Mouse (Mus musculus): Measurements from ENCODE around the gene Sectm1b. TPM values are rescaled to one million over a fixed set of nuclear protein-coding genes. Genes with fewer than 3 reads are reported as not detected.
"Not testable (repeated sequence)": the region's sequence is repeated elsewhere in the genome, so short reads cannot be mapped to it uniquely, and the experiment has no call there.

Sectm1b gene
- polyA plus RNA-seq, 1 experiment from 2014 or later: 0.72 TPM

DNA sequence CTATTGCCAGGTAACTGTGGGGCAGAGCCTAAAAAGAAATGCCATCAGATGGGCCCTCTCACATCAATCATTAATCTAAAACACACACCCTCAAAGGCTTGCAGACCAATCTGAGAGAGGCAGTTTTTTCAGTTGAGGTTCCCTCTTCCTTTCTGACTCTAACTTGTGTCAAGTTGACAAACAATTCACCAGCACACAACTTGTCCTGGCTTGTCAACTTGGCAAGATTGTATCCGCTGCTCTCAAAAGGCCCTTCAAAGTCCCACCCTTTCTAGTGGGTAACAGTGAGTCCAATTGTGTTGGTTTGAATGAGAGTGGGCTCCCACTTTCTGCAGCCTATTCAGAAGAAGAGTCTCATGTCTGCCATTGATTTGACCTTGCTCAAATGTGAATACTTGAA, 18.1 kb downstream of the Sectm1b start:
- 64% methylated on average over 1 of the region's 1 CpGs for WGBS
- H3K27ac ChIP-seq (replicated peaks; ENCODE audit: low read depth, low read length): no peak overlapping the region
- H3K9ac ChIP-seq (ENCODE audit: low read depth, low read length): no peak overlapping the region
- no peaks in the 10 kb centered on the region for H3K27me3 ChIP-seq (replicated peaks; ENCODE audit: control insufficient read depth, insufficient read depth, low read length)
- no peaks in the 10 kb centered on the region for H3K36me3 ChIP-seq (ENCODE audit: control insufficient read depth, insufficient read depth, low read length)
- H3K4me3 ChIP-seq (ENCODE audit: low read depth, low read length): no peak overlapping the region
- no peak overlapping the region for H3K4me2 ChIP-seq (ENCODE audit: low read depth, low read length)
- H3K4me1 ChIP-seq (ENCODE audit: control insufficient read depth, insufficient read depth, low read length): no peaks in the 10 kb centered on the region
- no peaks in the 10 kb centered on the region for H3K9me3 ChIP-seq (ENCODE audit: control insufficient read depth, low read length)
- DNase-seq (ENCODE audit: low spot score): no peak
- ATAC-seq (ENCODE audit: low read depth): no peak

DNA sequence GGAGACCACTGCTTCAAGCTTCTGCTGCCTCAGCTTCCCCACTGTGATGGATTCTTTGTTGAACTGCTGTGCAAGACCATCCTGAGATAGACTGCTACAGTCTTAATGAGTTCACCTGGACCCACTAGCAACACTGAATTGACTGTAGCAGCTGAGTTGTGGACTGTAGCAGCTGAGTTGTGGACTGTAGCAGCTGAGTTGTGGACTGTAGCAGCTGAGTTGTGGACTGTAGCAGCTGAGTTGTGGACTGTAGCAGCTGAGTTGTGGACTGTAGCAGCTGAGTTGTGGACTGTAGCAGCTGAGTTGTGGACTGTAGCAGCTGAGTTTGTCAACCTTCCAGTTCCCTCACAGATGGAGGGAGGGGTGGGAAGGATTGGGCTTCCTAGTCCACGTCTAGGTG, 20.3 kb downstream of the Sectm1b start:
- H3K4me2 ChIP-seq (ENCODE audit: low read depth, low read length); H3K27me3 ChIP-seq (replicated peaks; ENCODE audit: control insufficient read depth, insufficient read depth, low read length); H3K9ac ChIP-seq (ENCODE audit: low read depth, low read length); H3K4me1 ChIP-seq (ENCODE audit: control insufficient read depth, insufficient read depth, low read length); DNase-seq (ENCODE audit: low spot score); H3K36me3 ChIP-seq (ENCODE audit: control insufficient read depth, insufficient read depth, low read length); ATAC-seq (ENCODE audit: low read depth); H3K4me3 ChIP-seq (ENCODE audit: low read depth, low read length); H3K27ac ChIP-seq (replicated peaks; ENCODE audit: low read depth, low read length); H3K9me3 ChIP-seq (ENCODE audit: control insufficient read depth, low read length): not testable (repeated sequence)
- 61% methylated on average over 1 of the region's 1 CpGs for WGBS

DNA sequence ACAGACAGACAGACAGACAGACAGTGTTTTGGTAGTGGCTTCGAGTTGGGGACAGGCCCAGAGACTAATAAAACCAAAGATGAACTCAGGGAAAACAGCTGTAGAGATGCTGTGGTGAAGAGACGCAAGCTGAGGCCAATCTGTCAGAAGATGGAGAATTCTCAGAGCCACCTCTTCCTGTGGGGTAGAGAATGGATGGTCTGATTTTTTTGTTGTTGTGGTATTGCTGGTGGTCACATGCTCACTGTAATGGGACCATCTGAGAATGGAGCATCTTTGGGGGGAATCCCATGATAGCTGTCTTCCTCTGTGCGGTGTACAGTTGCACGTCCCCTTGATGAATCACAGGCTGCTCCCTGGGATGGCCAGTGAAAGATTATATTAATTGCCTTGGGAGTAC, 20.9 kb downstream of the Sectm1b start:
- Histone ChIP-seq H3K9me3 (ENCODE audit: control insufficient read depth, low read length) (no peaks in the 10 kb centered on the region), H3K27ac (replicated peaks; ENCODE audit: low read depth, low read length) (no peak overlapping the region), H3K27me3 (replicated peaks; ENCODE audit: control insufficient read depth, insufficient read depth, low read length) (no peaks in the 10 kb centered on the region), H3K4me3 (ENCODE audit: low read depth, low read length) (no peak overlapping the region), H3K4me1 (ENCODE audit: control insufficient read depth, insufficient read depth, low read length) (no peaks in the 10 kb centered on the region), H3K36me3 (ENCODE audit: control insufficient read depth, insufficient read depth, low read length) (no peaks in the 10 kb centered on the region), H3K4me2 (ENCODE audit: low read depth, low read length) (no peak overlapping the region), H3K9ac (ENCODE audit: low read depth, low read length) (no peak overlapping the region)
- ATAC-seq (ENCODE audit: low read depth) (no peak), DNase-seq (ENCODE audit: low spot score) (no peak)
- WGBS: 63% methylated on average over 4 of the region's 4 CpGs

DNA sequence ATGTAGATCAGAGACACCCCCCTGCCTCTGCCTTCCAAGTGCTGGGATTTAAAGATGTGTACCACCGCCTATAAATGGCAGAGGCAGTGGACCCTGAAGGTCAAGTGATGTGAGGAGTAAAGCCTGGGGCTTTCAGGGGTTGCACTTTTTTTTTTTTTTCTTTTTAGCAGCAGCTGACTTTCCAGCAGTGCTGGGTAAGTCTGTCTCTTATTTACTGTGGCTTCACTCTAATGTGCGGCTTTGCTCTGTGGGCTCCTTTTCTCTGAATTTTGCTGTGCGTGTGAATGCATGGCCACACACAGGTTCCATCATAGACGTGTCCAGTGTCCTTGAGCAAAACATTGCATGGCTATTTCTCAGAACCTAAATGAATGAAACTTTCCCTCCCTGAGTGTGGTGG, 21.7 kb downstream of the Sectm1b start:
- no peak for ATAC-seq (ENCODE audit: low read depth)
- whole genome bisulfite sequencing: 69% methylated on average over 4 of the region's 4 CpGs
- H3K9ac ChIP-seq (ENCODE audit: low read depth, low read length): no peak overlapping the region

DNA sequence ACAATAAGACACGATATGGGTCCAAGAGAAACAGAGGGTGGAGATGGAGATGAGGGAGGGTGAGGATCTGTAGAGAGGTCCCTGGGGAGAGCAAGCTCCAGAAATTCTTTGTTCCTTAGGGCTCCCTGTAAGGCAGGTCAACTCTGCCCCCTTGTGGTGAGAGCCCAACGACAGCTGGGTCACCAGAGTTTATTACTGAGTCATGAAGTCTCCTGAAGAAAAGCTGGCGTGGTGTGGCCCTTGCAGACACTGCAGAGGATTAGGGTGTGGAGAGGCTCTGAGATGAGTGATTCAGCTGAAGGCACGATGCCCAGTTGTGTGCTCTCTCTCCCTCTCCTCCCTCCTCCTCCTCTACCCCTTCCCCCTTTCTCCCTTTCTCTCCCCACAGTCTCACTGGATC, 22.2 kb downstream of the Sectm1b start:
- Histone ChIP-seq H3K36me3 (ENCODE audit: control insufficient read depth, insufficient read depth, low read length) (no peaks in the 10 kb centered on the region), H3K4me1 (ENCODE audit: control insufficient read depth, insufficient read depth, low read length) (no peaks in the 10 kb centered on the region), H3K9ac (ENCODE audit: low read depth, low read length) (no peak overlapping the region), H3K4me3 (ENCODE audit: low read depth, low read length) (no peak overlapping the region), H3K27me3 (replicated peaks; ENCODE audit: control insufficient read depth, insufficient read depth, low read length) (no peaks in the 10 kb centered on the region), H3K9me3 (ENCODE audit: control insufficient read depth, low read length) (no peaks in the 10 kb centered on the region), H3K27ac (replicated peaks; ENCODE audit: low read depth, low read length) (no peak overlapping the region), H3K4me2 (ENCODE audit: low read depth, low read length) (no peak overlapping the region)
- DNase-seq (ENCODE audit: low spot score): peak; percentile 79
- peak; percentile 67 for ATAC-seq (ENCODE audit: low read depth)
- whole genome bisulfite sequencing: under 1% methylated on average over 4 of the region's 4 CpGs

More for the DNA sequence above, 21.7 kb downstream of the Sectm1b start:
- Histone ChIP-seq H3K36me3 (ENCODE audit: control insufficient read depth, insufficient read depth, low read length) (no peaks in the 10 kb centered on the region), H3K4me2 (ENCODE audit: low read depth, low read length) (no peak overlapping the region), H3K27ac (replicated peaks; ENCODE audit: low read depth, low read length) (no peak overlapping the region), H3K4me3 (ENCODE audit: low read depth, low read length) (no peak overlapping the region), H3K27me3 (replicated peaks; ENCODE audit: control insufficient read depth, insufficient read depth, low read length) (no peaks in the 10 kb centered on the region), H3K9me3 (ENCODE audit: control insufficient read depth, low read length) (no peaks in the 10 kb centered on the region), H3K4me1 (ENCODE audit: control insufficient read depth, insufficient read depth, low read length) (no peaks in the 10 kb centered on the region)
- no peak for DNase-seq (ENCODE audit: low spot score)

DNA sequence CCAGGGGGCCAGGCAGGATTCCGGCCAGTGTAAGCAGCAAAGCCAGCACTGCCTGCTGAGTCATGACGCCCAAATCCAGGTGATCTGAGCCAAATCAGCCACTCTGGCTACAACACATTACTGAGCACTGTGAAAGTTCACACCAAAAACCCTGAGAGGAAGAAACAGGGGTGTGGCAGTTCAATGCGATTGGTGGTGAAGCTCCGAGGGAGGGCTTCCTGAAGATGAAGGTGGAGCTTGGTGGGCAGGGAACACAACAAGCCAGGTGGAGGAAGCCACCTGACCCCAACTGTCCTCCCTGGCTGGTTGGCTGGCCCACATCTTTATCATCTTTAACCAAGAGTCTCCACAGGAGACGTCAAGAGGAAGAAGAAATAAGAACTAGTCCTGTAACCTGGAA, 24.1 kb downstream of the Sectm1b start, which contains the start of gene Cd7:
TSS of gene Cd7 (minus strand) at position 117 of the 400 bp plus-strand sequence.
- ATAC-seq (ENCODE audit: low read depth): no peak
- Histone ChIP-seq H3K27ac (replicated peaks; ENCODE audit: low read depth, low read length) (no peak within 1 kb of the TSS), H3K4me3 (ENCODE audit: low read depth, low read length) (no peak within 1 kb of the TSS), H3K27me3 (replicated peaks; ENCODE audit: control insufficient read depth, insufficient read depth, low read length) (no peaks in the 10 kb centered on the region), H3K4me2 (ENCODE audit: low read depth, low read length) (no peak within 1 kb of the TSS), H3K9ac (ENCODE audit: low read depth, low read length) (no peak within 1 kb of the TSS), H3K36me3 (ENCODE audit: control insufficient read depth, insufficient read depth, low read length) (no peaks in the 10 kb centered on the region), H3K4me1 (ENCODE audit: control insufficient read depth, insufficient read depth, low read length) (no peaks in the 10 kb centered on the region), H3K9me3 (ENCODE audit: control insufficient read depth, low read length) (no peaks in the 10 kb centered on the region)
- 56% methylated on average over 5 of the region's 5 CpGs for WGBS
- no peak for DNase-seq (ENCODE audit: low spot score)

DNA sequence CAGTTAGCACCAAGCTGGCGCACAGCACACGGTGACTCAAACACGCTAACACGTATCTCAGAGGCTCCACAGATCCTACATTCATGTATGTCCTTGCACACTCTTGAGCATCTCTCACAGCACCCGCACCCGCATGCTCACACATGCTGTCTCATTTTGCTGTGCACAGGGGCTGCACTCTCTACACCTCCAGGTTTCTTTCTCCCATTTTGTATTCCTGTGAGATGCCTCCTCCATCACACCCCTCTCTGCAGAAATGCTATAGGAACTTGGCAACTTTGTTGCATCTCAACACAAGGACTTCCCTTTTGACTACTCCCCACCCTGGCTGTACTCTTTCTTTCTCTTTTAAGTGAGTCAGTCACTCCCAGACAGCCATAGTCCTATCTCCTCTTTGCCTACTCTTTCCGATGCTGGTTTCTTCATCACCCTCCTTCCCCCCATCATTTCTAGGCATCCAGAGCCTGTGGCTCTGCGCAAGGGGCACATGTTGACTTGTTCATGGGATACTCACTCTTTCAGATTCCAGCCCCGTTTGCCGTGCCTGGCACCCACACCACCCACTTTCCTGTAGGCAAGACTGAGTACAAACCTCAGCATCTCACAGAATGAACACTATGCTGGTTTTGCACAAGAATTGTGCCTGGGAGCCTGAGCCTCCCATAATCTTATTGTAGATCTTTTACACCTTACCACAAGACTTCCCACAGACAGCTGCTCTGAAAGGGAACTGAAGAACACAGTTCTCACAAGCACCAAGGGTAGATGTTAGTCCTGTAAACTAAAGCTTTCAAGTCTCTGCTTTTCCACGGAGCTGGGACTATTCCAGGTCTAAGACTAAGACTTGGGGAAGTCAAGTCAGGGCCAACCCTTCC, 24.8 kb downstream of the Sectm1b start:
- Histone ChIP-seq H3K36me3 (ENCODE audit: control insufficient read depth, insufficient read depth, low read length) (no peaks in the 10 kb centered on the region), H3K27ac (replicated peaks; ENCODE audit: low read depth, low read length) (no peak overlapping the region), H3K9me3 (ENCODE audit: control insufficient read depth, low read length) (no peaks in the 10 kb centered on the region), H3K4me3 (ENCODE audit: low read depth, low read length) (no peak overlapping the region), H3K9ac (ENCODE audit: low read depth, low read length) (no peak overlapping the region), H3K4me2 (ENCODE audit: low read depth, low read length) (no peak overlapping the region), H3K4me1 (ENCODE audit: control insufficient read depth, insufficient read depth, low read length) (no peaks in the 10 kb centered on the region), H3K27me3 (replicated peaks; ENCODE audit: control insufficient read depth, insufficient read depth, low read length) (no peaks in the 10 kb centered on the region)
- WGBS: 88% methylated on average over 11 of the region's 11 CpGs
- DNase-seq (ENCODE audit: low spot score): no peak
- no peak for ATAC-seq (ENCODE audit: low read depth)

DNA sequence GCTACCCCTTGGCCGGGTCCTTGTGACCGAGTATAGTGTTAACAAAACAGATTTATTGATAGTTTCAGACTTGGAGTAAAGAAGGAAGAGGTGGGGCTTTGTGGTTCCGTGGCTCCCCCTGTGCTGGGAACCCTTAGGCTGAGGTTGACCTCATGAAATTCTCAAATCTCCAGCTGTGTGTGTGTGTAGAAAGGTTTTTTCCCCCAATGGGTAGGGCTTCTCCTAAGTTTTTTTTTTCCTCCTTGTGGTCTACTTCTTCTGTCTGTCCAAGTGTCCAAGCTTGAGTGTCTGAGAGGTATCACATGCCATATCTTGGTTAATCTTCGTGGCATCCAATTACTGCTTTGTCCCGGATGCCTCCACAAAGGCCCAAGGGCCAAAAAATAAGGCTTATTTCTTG, 30.3 kb downstream of the Sectm1b start:
- 82% methylated on average over 5 of the region's 5 CpGs for WGBS
- no peaks in the 10 kb centered on the region for H3K4me1 ChIP-seq (ENCODE audit: control insufficient read depth, insufficient read depth, low read length)
- no peaks in the 10 kb centered on the region for H3K9me3 ChIP-seq (ENCODE audit: control insufficient read depth, low read length)
- no peak overlapping the region for H3K27ac ChIP-seq (replicated peaks; ENCODE audit: low read depth, low read length)
- no peak overlapping the region for H3K9ac ChIP-seq (ENCODE audit: low read depth, low read length)
- H3K4me2 ChIP-seq (ENCODE audit: low read depth, low read length): no peak overlapping the region
- ATAC-seq (ENCODE audit: low read depth): no peak
- H3K27me3 ChIP-seq (replicated peaks; ENCODE audit: control insufficient read depth, insufficient read depth, low read length): no peaks in the 10 kb centered on the region
- H3K4me3 ChIP-seq (ENCODE audit: low read depth, low read length): no peak overlapping the region
- no peaks in the 10 kb centered on the region for H3K36me3 ChIP-seq (ENCODE audit: control insufficient read depth, insufficient read depth, low read length)
- no peak for DNase-seq (ENCODE audit: low spot score)

DNA sequence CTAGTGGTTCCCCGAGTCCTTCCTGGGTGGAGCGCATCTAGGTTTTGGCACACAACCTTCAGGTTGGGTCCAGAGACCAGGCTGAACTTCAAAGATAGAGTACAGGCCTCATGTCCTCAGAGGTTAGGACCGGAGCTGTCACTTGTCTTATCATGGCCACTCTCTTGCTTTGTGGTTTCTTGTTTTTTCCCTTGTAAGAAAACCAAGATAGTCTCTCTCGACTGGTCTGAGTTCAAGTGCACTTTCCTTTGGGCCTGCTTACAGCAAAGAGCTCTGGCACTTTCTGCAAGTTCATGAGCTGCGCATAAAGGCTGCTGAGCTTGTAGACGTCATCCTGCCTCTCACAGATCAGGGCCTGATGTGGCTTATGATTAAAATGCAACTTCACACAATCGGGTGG, 36.1 kb downstream of the Sectm1b start:
- no peak overlapping the region for H3K27ac ChIP-seq (replicated peaks; ENCODE audit: low read depth, low read length)
- H3K9me3 ChIP-seq (ENCODE audit: control insufficient read depth, low read length): no peaks in the 10 kb centered on the region
- H3K4me1 ChIP-seq (ENCODE audit: control insufficient read depth, insufficient read depth, low read length): no peaks in the 10 kb centered on the region
- H3K4me2 ChIP-seq (ENCODE audit: low read depth, low read length): no peak overlapping the region
- DNase-seq (ENCODE audit: low spot score) (no peak), ATAC-seq (ENCODE audit: low read depth) (no peak)
- WGBS: 87% methylated on average over 6 of the region's 7 CpGs
- H3K4me3 ChIP-seq (ENCODE audit: low read depth, low read length): no peak overlapping the region
- H3K27me3 ChIP-seq (replicated peaks; ENCODE audit: control insufficient read depth, insufficient read depth, low read length): no peaks in the 10 kb centered on the region
- no peak overlapping the region for H3K9ac ChIP-seq (ENCODE audit: low read depth, low read length)
- no peaks in the 10 kb centered on the region for H3K36me3 ChIP-seq (ENCODE audit: control insufficient read depth, insufficient read depth, low read length)
